In the genomic region with DNA sequence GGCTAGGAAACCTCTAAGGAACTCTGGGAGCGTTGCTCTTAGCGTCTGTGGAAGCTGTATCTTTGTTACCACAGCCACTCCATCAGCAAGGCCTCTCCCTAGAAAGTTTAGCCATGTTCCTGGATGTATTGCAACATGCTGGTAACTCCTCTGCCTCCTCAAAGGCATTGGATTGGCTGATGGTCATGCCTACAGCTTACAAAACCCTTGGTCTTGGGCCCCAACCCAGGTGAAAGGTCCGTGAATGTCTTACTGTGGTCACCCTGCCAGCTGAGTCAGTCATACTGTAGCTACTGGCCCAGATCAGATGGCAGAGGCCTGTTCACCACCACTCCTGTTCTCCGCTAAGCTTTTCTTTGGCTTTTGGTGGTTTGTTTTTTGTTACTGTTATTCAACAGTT, we compare ENCODE assay signal across 22 mouse cellular contexts. TPM values are rescaled to one million over a fixed set of nuclear protein-coding genes. Genes with fewer than 3 reads are reported as not detected.
A peak's percentile ranks its signal among the peaks of the same experiment; 100 is the strongest.
DNase-seq lines count a peak whose midpoint lies in the region; ATAC-seq lines count a peak whose summit lies in the region.
"Had no signal": no experiment of that assay in that cellular context is flagged by ENCODE, and none has a peak within 500 bp of the region (broad histone marks: within the 10 kb centered on the region; RNA-seq: fewer than 3 reads in every experiment).

No protein-coding gene starts in this region.

- H3K36me3 ChIP-seq in kidney, embryonic 14.5 days (ENCODE audit: control insufficient read depth, insufficient read depth, low read length) = peaks cover 81% of the 10 kb centered on the region
- H3K36me3 ChIP-seq in hindbrain, embryonic 16.5 days (ENCODE audit: control insufficient read depth, insufficient read depth, low read length) = peaks cover 43% of the 10 kb centered on the region

- no peaks in the 10 kb centered on the region for H3K9me3 ChIP-seq in kidney, embryonic 14.5 days (ENCODE audit: control insufficient read depth, low read length)
- H3K9me3 ChIP-seq in hindbrain, embryonic 16.5 days (ENCODE audit: control insufficient read depth, low read length) = no peaks in the 10 kb centered on the region
- H3K9me3 ChIP-seq: forebrain, embryonic 12.5 days; heart, embryonic 12.5 days; hindbrain, embryonic 12.5 days; kidney, embryonic 15.5 days; limb, embryonic 13.5 days had no signal

- no peaks in the 10 kb centered on the region for H3K27me3 ChIP-seq in kidney, embryonic 14.5 days (ENCODE audit: control insufficient read depth, insufficient read depth, low read length)
- H3K27me3 ChIP-seq in hindbrain, embryonic 16.5 days (replicated peaks; ENCODE audit: control insufficient read depth, insufficient read depth, low read length) = no peaks in the 10 kb centered on the region
- H3K27me3 ChIP-seq: forebrain, embryonic 12.5 days; heart, embryonic 12.5 days; hindbrain, embryonic 12.5 days; kidney, embryonic 15.5 days; limb, embryonic 13.5 days had no signal

- no peak overlapping the region for H3K9ac ChIP-seq in kidney, embryonic 14.5 days (ENCODE audit: low read depth, low read length)
- H3K9ac ChIP-seq in hindbrain, embryonic 16.5 days (ENCODE audit: low read depth, low read length) = no peak overlapping the region
- H3K9ac ChIP-seq: forebrain, embryonic 12.5 days; heart, embryonic 12.5 days; hindbrain, embryonic 12.5 days; kidney, embryonic 15.5 days; limb, embryonic 13.5 days; liver, embryonic 14.5 days had no signal

- no peaks in the 10 kb centered on the region for H3K4me1 ChIP-seq in kidney, embryonic 14.5 days (ENCODE audit: control insufficient read depth, insufficient read depth, low read length)
- peaks cover 11% of the 10 kb centered on the region for H3K4me1 ChIP-seq in hindbrain, embryonic 16.5 days (ENCODE audit: control insufficient read depth, insufficient read depth, low read depth, low read length)
- H3K4me1 ChIP-seq: forebrain, embryonic 12.5 days; hindbrain, embryonic 12.5 days; kidney, embryonic 15.5 days had no signal

- 90% methylated on average over 4 of the region's 4 CpGs for WGBS in kidney, embryonic 14.5 days
- 91% methylated on average over 4 of the region's 4 CpGs for WGBS in hindbrain, embryonic 16.5 days

- H3K4me2 ChIP-seq in kidney, embryonic 14.5 days (replicated peaks; ENCODE audit: low read depth, low read length) = no peak overlapping the region
- H3K4me2 ChIP-seq in hindbrain, embryonic 16.5 days (ENCODE audit: low read length) = no peak overlapping the region
- H3K4me2 ChIP-seq: forebrain, embryonic 12.5 days; heart, embryonic 12.5 days; hindbrain, embryonic 12.5 days; kidney, embryonic 15.5 days; limb, embryonic 13.5 days had no signal

- DNase-seq in kidney, adult 11 months = peak; percentile 24
- peak; percentile 28 for DNase-seq in ovary, postnatal 36 days (ENCODE audit: low spot score)
- no peak for DNase-seq in ovary, postnatal 14 days (ENCODE audit: low spot score)
- peak; percentile 52 to 53 for DNase-seq in adrenal gland, postnatal 36 days
- no peak for DNase-seq in urinary bladder, postnatal 25 days (ENCODE audit: low spot score)
- DNase-seq: cerebellum, adult 18-20 months; cerebellum, postnatal 25 days; heart, adult 11 months; heart, postnatal 14 days; lung, postnatal 14 days; right cerebral cortex, postnatal 4 days; thymus, adult 2 months had no signal

- no peak overlapping the region for H3K4me3 ChIP-seq in kidney, embryonic 14.5 days (ENCODE audit: low read length)
- no peak overlapping the region for H3K4me3 ChIP-seq in hindbrain, embryonic 16.5 days (ENCODE audit: low read length)
- H3K4me3 ChIP-seq: forebrain, embryonic 12.5 days; heart, embryonic 12.5 days; hindbrain, embryonic 12.5 days; kidney, embryonic 15.5 days; limb, embryonic 13.5 days had no signal

- no peak for ATAC-seq in kidney, embryonic 14.5 days (ENCODE audit: low FRiP score, low TSS enrichment)
- no peak for ATAC-seq in hindbrain, embryonic 16.5 days
- ATAC-seq: inflammation-experienced regulatory T-cells, adult 6 months; midbrain, embryonic 16.5 days had no signal

- no peak overlapping the region for H3K27ac ChIP-seq in kidney, embryonic 14.5 days (ENCODE audit: low read depth, low read length)
- no peak overlapping the region for H3K27ac ChIP-seq in hindbrain, embryonic 16.5 days (ENCODE audit: low read depth, low read length)
- H3K27ac ChIP-seq: forebrain, embryonic 12.5 days; hindbrain, embryonic 12.5 days; kidney, embryonic 15.5 days; liver, embryonic 14.5 days had no signal

RNA-seq across cellular contexts. Expression of a gene that starts 8.2 kb away (rescaled TPM):
- 113 and 139 TPM in 2 replicates for polyA plus RNA-seq in kidney, embryonic 14.5 days (2014; fragmentation: Nextera tagmentation; extraction: Ambion mirVana)
- total RNA-seq in adrenal gland, postnatal 36 days (2021) = 10 to 100 TPM; 45.9 to 48.6 TPM
- 99.8 and 107 TPM in 2 replicates for polyA plus RNA-seq in hindbrain, embryonic 16.5 days (2015; fragmentation: Nextera tagmentation; extraction: Ambion mirVana)

RNA-seq across cellular contexts. Expression of a gene that starts 16.1 kb away (rescaled TPM):
- 29.3 and 38.0 TPM in 2 replicates for polyA plus RNA-seq in kidney, embryonic 14.5 days (2014; fragmentation: Nextera tagmentation; extraction: Ambion mirVana)
- total RNA-seq in adrenal gland, postnatal 36 days (2021) = 10 to 100 TPM; 28.3 to 29.7 TPM
- polyA plus RNA-seq in hindbrain, embryonic 16.5 days (2015; fragmentation: Nextera tagmentation; extraction: Ambion mirVana) = 22.2 and 28.8 TPM in 2 replicates

Comparison
In these comparisons a context has a peak if more than half of its experiments do, and no peak if none do; other contexts are left out.
1. DNase-seq: peak in kidney, adult 11 months (single experiment), ovary, postnatal 36 days (single experiment) and adrenal gland, postnatal 36 days (2 of 2); none in ovary, postnatal 14 days (single experiment) and urinary bladder, postnatal 25 days (single experiment).